Comparison of ENCODE assay signal across 12 mouse cellular contexts in genomic region chr7:66384213-66384612, GRCm38 (mm10). TPM values are rescaled to one million over a fixed set of nuclear protein-coding genes. Genes with fewer than 3 reads are reported as not detected.
A peak's percentile ranks its signal among the peaks of the same experiment; 100 is the strongest.
DNase-seq lines count a peak whose midpoint lies in the region; ATAC-seq and TF ChIP-seq lines count a peak whose summit lies in the region.
"Had no signal": no experiment of that assay in that cellular context is flagged by ENCODE, and none has a peak within 500 bp of the region (broad histone marks: within the 10 kb centered on the region; RNA-seq: fewer than 3 reads in every experiment).

No protein-coding gene starts in this region.

- no peak overlapping the region for H3K4me3 ChIP-seq in limb, embryonic 14.5 days (replicated peaks; ENCODE audit: low read length)
- H3K4me3 ChIP-seq in limb, embryonic 10.5 days, result no peak overlapping the region
- H3K4me3 ChIP-seq: embryonic facial prominence, embryonic 12.5 days; hindbrain, embryonic 12.5 days; midbrain, embryonic 12.5 days had no signal

- H3K9ac ChIP-seq in limb, embryonic 14.5 days (ENCODE audit: low read depth, low read length, severe bottlenecking), result no peak overlapping the region
- H3K9ac ChIP-seq: embryonic facial prominence, embryonic 12.5 days; hindbrain, embryonic 12.5 days; midbrain, embryonic 12.5 days had no signal

- H3K4me1 ChIP-seq in limb, embryonic 14.5 days (ENCODE audit: control insufficient read depth, insufficient read depth, low read length), result peaks cover 13% of the 10 kb centered on the region
- H3K4me1 ChIP-seq in limb, embryonic 10.5 days, result peaks cover 12% of the 10 kb centered on the region
- H3K4me1 ChIP-seq: embryonic facial prominence, embryonic 12.5 days had no signal

- TF ChIP-seq POLR2A in limb, embryonic 14.5 days (IDR thresholded peaks at IDR 0.05; ENCODE audit: borderline replicate concordance, extremely low read depth, insufficient read depth, insufficient read length), result no peak

- H3K27me3 ChIP-seq in limb, embryonic 14.5 days (ENCODE audit: control insufficient read depth, insufficient read depth, low read length), result no peaks in the 10 kb centered on the region
- H3K27me3 ChIP-seq in limb, embryonic 10.5 days (ENCODE audit: low read depth, poor library complexity, severe bottlenecking), result no peaks in the 10 kb centered on the region
- H3K27me3 ChIP-seq: embryonic facial prominence, embryonic 12.5 days had no signal

- WGBS in limb, embryonic 14.5 days, result 47% methylated on average over 5 of the region's 5 CpGs
- 77% methylated on average over 5 of the region's 5 CpGs for WGBS in limb, embryonic 10.5 days

- no peak overlapping the region for H3K4me2 ChIP-seq in limb, embryonic 14.5 days (replicated peaks; ENCODE audit: low read depth, low read length, severe bottlenecking)
- H3K4me2 ChIP-seq: embryonic facial prominence, embryonic 12.5 days; hindbrain, embryonic 12.5 days; midbrain, embryonic 12.5 days had no signal

- no peak for ATAC-seq in limb, embryonic 14.5 days (ENCODE audit: low FRiP score, low read depth)
- peak; percentile 62 for ATAC-seq in common myeloid progenitor, adult 5-6 weeks (replicated peaks; ENCODE audit: low read depth, poor library complexity, severe bottlenecking)
- 0 out of 2 replicates have a peak, but pooled peaks have one; percentile 23 for ATAC-seq in monocyte, adult 5-6 weeks (replicated peaks; ENCODE audit: insufficient number of reproducible peaks, low FRiP score, low TSS enrichment, poor library complexity, severe bottlenecking)
- ATAC-seq in megakaryocyte-erythroid progenitor cell, adult 5-6 weeks (replicated peaks; ENCODE audit: low FRiP score, low TSS enrichment, poor library complexity, severe bottlenecking), result no peak

- H3K36me3 ChIP-seq in limb, embryonic 14.5 days (ENCODE audit: control insufficient read depth, insufficient read depth, low read length), result no peaks in the 10 kb centered on the region
- no peaks in the 10 kb centered on the region for H3K36me3 ChIP-seq in limb, embryonic 10.5 days
- H3K36me3 ChIP-seq: hindbrain, embryonic 12.5 days; midbrain, embryonic 12.5 days had no signal

- H3K27ac ChIP-seq in limb, embryonic 14.5 days (replicated peaks; ENCODE audit: low read depth, low read length), result 0 out of 2 replicates have a peak overlapping the region, but pooled peaks have one; percentile 8
- H3K27ac ChIP-seq in limb, embryonic 10.5 days, result no peak overlapping the region
- H3K27ac ChIP-seq: embryonic facial prominence, embryonic 12.5 days; hindbrain, embryonic 12.5 days; midbrain, embryonic 12.5 days had no signal

- no peaks in the 10 kb centered on the region for H3K9me3 ChIP-seq in limb, embryonic 14.5 days (ENCODE audit: control insufficient read depth, low read length)
- no peaks in the 10 kb centered on the region for H3K9me3 ChIP-seq in limb, embryonic 10.5 days (replicated peaks)
- H3K9me3 ChIP-seq: embryonic facial prominence, embryonic 12.5 days; hindbrain, embryonic 12.5 days; midbrain, embryonic 12.5 days had no signal

- peak; percentile 35 for DNase-seq in limb, embryonic 14.5 days (ENCODE audit: low spot score)
- no peak for DNase-seq in limb, embryonic 10.5 days (ENCODE audit: low spot score)
- peak; percentile 27 for DNase-seq in CD4-positive helper T cell, adult 2 months (ENCODE audit: low read depth, low spot score)
- no peak for DNase-seq in urinary bladder, postnatal 25 days (ENCODE audit: low spot score)

RNA-seq across cellular contexts. Expression of gene Lrrk1, which starts 3.9 kb away (rescaled TPM):
- polyA plus RNA-seq in limb, embryonic 14.5 days (2012; rRNA removed), result 15.3 and 16.1 TPM in 2 replicates
- polyA plus RNA-seq in limb, embryonic 14.5 days (2014; fragmentation: Nextera tagmentation; extraction: Ambion mirVana), result 13.1 and 14.4 TPM in 2 replicates
- polyA plus RNA-seq in limb, embryonic 10.5 days (2016; fragmentation: Nextera tagmentation; extraction: Ambion mirVana), result 8.1 and 10.2 TPM in 2 replicates
- 16.6 and 16.8 TPM in 2 replicates for total RNA-seq in common myeloid progenitor, adult 5-6 weeks (2017)
- total RNA-seq in monocyte, adult 5-6 weeks (2017), result 30.2 to 96.4 TPM (median 40.2 TPM) in 3 replicates
- total RNA-seq in megakaryocyte-erythroid progenitor cell, adult 5-6 weeks (2014; fragmentation: Nextera tagmentation), result 14.7 and 18.4 TPM in 2 replicates
- 7.2 and 19.7 TPM in 2 replicates for total RNA-seq in megakaryocyte-erythroid progenitor cell, adult 5-6 weeks (2017)

RNA-seq across cellular contexts. Expression of gene Gm10974, which starts 18.5 kb away (rescaled TPM):
- polyA plus RNA-seq in limb, embryonic 14.5 days (2012; rRNA removed), result not detected in 2 replicates
- not detected in 2 replicates for polyA plus RNA-seq in limb, embryonic 14.5 days (2014; fragmentation: Nextera tagmentation; extraction: Ambion mirVana)
- polyA plus RNA-seq in limb, embryonic 10.5 days (2016; fragmentation: Nextera tagmentation; extraction: Ambion mirVana), result not detected in 2 replicates
- total RNA-seq in common myeloid progenitor, adult 5-6 weeks (2017), result not detected in 2 replicates
- total RNA-seq in monocyte, adult 5-6 weeks (2017), result not detected in 3 replicates
- total RNA-seq in megakaryocyte-erythroid progenitor cell, adult 5-6 weeks (2014; fragmentation: Nextera tagmentation), result not detected in 2 replicates
- not detected in 2 replicates for total RNA-seq in megakaryocyte-erythroid progenitor cell, adult 5-6 weeks (2017)
- total RNA-seq: left cerebral cortex, adult 18-20 months had no signal
- polyA plus RNA-seq: embryonic facial prominence, embryonic 12.5 days; hindbrain, embryonic 12.5 days; midbrain, embryonic 12.5 days; urinary bladder, adult 2 months had no signal

RNA-seq across cellular contexts. Expression of gene Aldh1a3, which starts 43.1 kb away (rescaled TPM):
- polyA plus RNA-seq in limb, embryonic 14.5 days (2012; rRNA removed), result 8.1 and 8.2 TPM in 2 replicates
- polyA plus RNA-seq in limb, embryonic 14.5 days (2014; fragmentation: Nextera tagmentation; extraction: Ambion mirVana), result 10.2 TPM in 2 replicates
- polyA plus RNA-seq in limb, embryonic 10.5 days (2016; fragmentation: Nextera tagmentation; extraction: Ambion mirVana), result 1.1 and 1.5 TPM in 2 replicates
- total RNA-seq in common myeloid progenitor, adult 5-6 weeks (2017), result 0.46 TPM in 1 of 2 replicates, not detected in the other
- 0.39 to 1.2 TPM in 2 of 3 replicates, not detected in the other for total RNA-seq in monocyte, adult 5-6 weeks (2017)
- 0.89 and 2.5 TPM in 2 replicates for total RNA-seq in megakaryocyte-erythroid progenitor cell, adult 5-6 weeks (2014; fragmentation: Nextera tagmentation)
- 0.30 and 1.9 TPM in 2 replicates for total RNA-seq in megakaryocyte-erythroid progenitor cell, adult 5-6 weeks (2017)

Comparison
In these comparisons a context has a peak if more than half of its experiments do, and no peak if none do; other contexts are left out.
1. DNase-seq: peak in limb, embryonic 14.5 days (single experiment) and CD4-positive helper T cell, adult 2 months (single experiment); none in limb, embryonic 10.5 days (single experiment) and urinary bladder, postnatal 25 days (single experiment).
2. ATAC-seq: peak in common myeloid progenitor, adult 5-6 weeks (single experiment) and monocyte, adult 5-6 weeks (single experiment); none in limb, embryonic 14.5 days (single experiment) and megakaryocyte-erythroid progenitor cell, adult 5-6 weeks (single experiment).